Comparison of ENCODE assay signal across 16 mouse cellular contexts in the genomic region with DNA sequence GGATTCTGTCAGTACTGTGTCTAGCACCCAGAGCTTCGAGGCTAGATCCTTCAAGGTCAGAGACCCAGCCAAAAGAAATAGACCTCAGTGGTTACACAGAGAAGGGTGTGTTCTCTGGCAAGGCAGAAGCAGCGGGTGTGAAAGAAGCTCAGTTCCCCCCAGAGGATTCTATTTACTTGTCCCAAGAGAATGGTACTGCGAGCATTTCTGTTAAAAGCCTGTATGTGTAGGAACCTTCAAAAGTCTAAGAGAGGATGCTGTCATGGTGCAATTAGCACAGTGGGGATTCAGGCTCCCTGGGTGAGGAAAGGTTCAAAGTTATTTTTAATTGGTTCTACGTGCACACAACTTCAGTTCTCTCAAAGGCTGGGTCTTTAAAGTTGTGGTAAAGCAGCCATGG. TPM values are rescaled to one million over a fixed set of nuclear protein-coding genes. Genes with fewer than 3 reads are reported as not detected.
DNase-seq lines count a peak whose midpoint lies in the region; ATAC-seq and TF ChIP-seq lines count a peak whose summit lies in the region.
"Had no signal": no experiment of that assay in that cellular context is flagged by ENCODE, and none has a peak within 500 bp of the region (broad histone marks: within the 10 kb centered on the region; RNA-seq: fewer than 3 reads in every experiment).

No protein-coding gene starts in this region.

- no peak overlapping the region for H3K4me2 ChIP-seq in kidney, postnatal 0 days (ENCODE audit: low read length)
- H3K4me2 ChIP-seq in embryonic facial prominence, embryonic 13.5 days: no peak overlapping the region
- H3K4me2 ChIP-seq in hindbrain, postnatal 0 days (ENCODE audit: low read depth, low read length): no peak overlapping the region
- H3K4me2 ChIP-seq in midbrain, embryonic 14.5 days (ENCODE audit: low read length): no peak overlapping the region
- H3K4me2 ChIP-seq: hindbrain, embryonic 12.5 days; liver, embryonic 11.5 days; lung, embryonic 15.5 days; midbrain, embryonic 11.5 days had no signal

- ATAC-seq in kidney, postnatal 0 days (replicated peaks; ENCODE audit: low FRiP score, low read depth): no peak
- no peak for ATAC-seq in embryonic facial prominence, embryonic 13.5 days (ENCODE audit: insufficient number of reproducible peaks, insufficient read depth, low FRiP score, low TSS enrichment, low read depth)
- ATAC-seq in monocyte, adult 5-6 weeks (replicated peaks; ENCODE audit: insufficient number of reproducible peaks, low FRiP score, low TSS enrichment, poor library complexity, severe bottlenecking): 0 out of 2 replicates have a peak, but pooled peaks have one; percentile 40
- no peak for ATAC-seq in hindbrain, postnatal 0 days
- no peak for ATAC-seq in midbrain, embryonic 14.5 days (ENCODE audit: low FRiP score, low TSS enrichment)
- ATAC-seq: intestine, postnatal 0 days had no signal

- no peak overlapping the region for H3K4me3 ChIP-seq in kidney, postnatal 0 days (replicated peaks; ENCODE audit: low read depth, low read length)
- H3K4me3 ChIP-seq in ES-Bruce4 (ENCODE audit: low read depth, low read length): no peak overlapping the region
- no peak overlapping the region for H3K4me3 ChIP-seq in embryonic facial prominence, embryonic 13.5 days
- no peak overlapping the region for H3K4me3 ChIP-seq in hindbrain, postnatal 0 days (ENCODE audit: low read length)
- no peak overlapping the region for H3K4me3 ChIP-seq in midbrain, embryonic 14.5 days (replicated peaks; ENCODE audit: low read depth, low read length)
- H3K4me3 ChIP-seq: hindbrain, embryonic 12.5 days; lung, embryonic 15.5 days had no signal

- peak overlapping the region; percentile 47; the same call in 1 of the 2 replicates for H3K27ac ChIP-seq in kidney, postnatal 0 days
- peak overlapping the region; percentile 72 for H3K27ac ChIP-seq in ES-Bruce4 (ENCODE audit: insufficient read depth, low read length)
- H3K27ac ChIP-seq in embryonic facial prominence, embryonic 13.5 days: peak overlapping the region; percentile 88
- H3K27ac ChIP-seq in hindbrain, postnatal 0 days: no peak overlapping the region
- H3K27ac ChIP-seq in midbrain, embryonic 14.5 days (replicated peaks; ENCODE audit: low read depth, low read length): no peak overlapping the region
- H3K27ac ChIP-seq: hindbrain, embryonic 12.5 days; lung, embryonic 15.5 days had no signal

- H3K4me1 ChIP-seq in kidney, postnatal 0 days (replicated peaks; ENCODE audit: insufficient read depth, low read length): 0 out of 2 replicates have a peak, but pooled peaks cover 3% of the 10 kb centered on the region
- no peaks in the 10 kb centered on the region for H3K4me1 ChIP-seq in ES-Bruce4 (ENCODE audit: control insufficient read depth, insufficient read depth, low read length)
- H3K4me1 ChIP-seq in embryonic facial prominence, embryonic 13.5 days: peaks cover 55% of the 10 kb centered on the region
- no peaks in the 10 kb centered on the region for H3K4me1 ChIP-seq in hindbrain, postnatal 0 days (ENCODE audit: insufficient read depth, low read length)
- no peaks in the 10 kb centered on the region for H3K4me1 ChIP-seq in midbrain, embryonic 14.5 days (ENCODE audit: control insufficient read depth, insufficient read depth, low read length)
- H3K4me1 ChIP-seq: hindbrain, embryonic 12.5 days had no signal

- 53% methylated on average over 4 of the region's 4 CpGs for WGBS in kidney, postnatal 0 days
- 36% methylated on average over 4 of the region's 4 CpGs for WGBS in embryonic facial prominence, embryonic 13.5 days
- 49% methylated on average over 4 of the region's 4 CpGs for WGBS in hindbrain, postnatal 0 days
- 45% methylated on average over 4 of the region's 4 CpGs for WGBS in midbrain, embryonic 14.5 days

- no peaks in the 10 kb centered on the region for H3K36me3 ChIP-seq in kidney, postnatal 0 days (ENCODE audit: insufficient read depth, low read length)
- peaks cover 14% of the 10 kb centered on the region for H3K36me3 ChIP-seq in ES-Bruce4 (ENCODE audit: control insufficient read depth, insufficient read depth, low read length, poor library complexity, severe bottlenecking)
- H3K36me3 ChIP-seq in embryonic facial prominence, embryonic 13.5 days: peaks cover 15% of the 10 kb centered on the region
- no peaks in the 10 kb centered on the region for H3K36me3 ChIP-seq in hindbrain, postnatal 0 days (ENCODE audit: insufficient read depth, low read length)
- H3K36me3 ChIP-seq in midbrain, embryonic 14.5 days (ENCODE audit: control insufficient read depth, insufficient read depth, low read length): no peaks in the 10 kb centered on the region
- H3K36me3 ChIP-seq: hindbrain, embryonic 12.5 days; lung, embryonic 15.5 days had no signal

- H3K9ac ChIP-seq in kidney, postnatal 0 days (ENCODE audit: low read depth, low read length): no peak overlapping the region
- H3K9ac ChIP-seq in ES-Bruce4 (ENCODE audit: low read depth, poor library complexity, severe bottlenecking): no peak overlapping the region
- H3K9ac ChIP-seq in embryonic facial prominence, embryonic 13.5 days: no peak overlapping the region
- no peak overlapping the region for H3K9ac ChIP-seq in hindbrain, postnatal 0 days (replicated peaks; ENCODE audit: low read length)
- no peak overlapping the region for H3K9ac ChIP-seq in midbrain, embryonic 14.5 days (replicated peaks; ENCODE audit: low read length)
- H3K9ac ChIP-seq: hindbrain, embryonic 12.5 days; lung, embryonic 15.5 days had no signal

- no peak for TF ChIP-seq POLR2A in ES-Bruce4 (IDR thresholded peaks at IDR 0.05; ENCODE audit: insufficient read depth, low read length)

- no peaks in the 10 kb centered on the region for H3K27me3 ChIP-seq in kidney, postnatal 0 days (ENCODE audit: insufficient read depth, low read length)
- H3K27me3 ChIP-seq in ES-Bruce4 (ENCODE audit: control insufficient read depth, insufficient read depth, low read length, poor library complexity, severe bottlenecking): no peaks in the 10 kb centered on the region
- no peaks in the 10 kb centered on the region for H3K27me3 ChIP-seq in embryonic facial prominence, embryonic 13.5 days
- no peaks in the 10 kb centered on the region for H3K27me3 ChIP-seq in hindbrain, postnatal 0 days (ENCODE audit: insufficient read depth, low read length)
- H3K27me3 ChIP-seq in midbrain, embryonic 14.5 days (ENCODE audit: control insufficient read depth, insufficient read depth, low read length): no peaks in the 10 kb centered on the region
- H3K27me3 ChIP-seq: hindbrain, embryonic 12.5 days; lung, embryonic 15.5 days had no signal

- no peak for TF ChIP-seq CTCF in kidney, postnatal 0 days (IDR thresholded peaks at IDR 0.05; ENCODE audit: low read depth)
- TF ChIP-seq CTCF in ES-Bruce4 (IDR thresholded peaks at IDR 0.05; ENCODE audit: low read depth, low read length): no peak
- no peak for TF ChIP-seq CTCF in hindbrain, postnatal 0 days (IDR thresholded peaks at IDR 0.05; ENCODE audit: low read depth)

- DNase-seq in kidney, postnatal 0 days (ENCODE audit: low spot score): no peak
- DNase-seq in kidney, postnatal 4 days: no peak
- DNase-seq in thymus, postnatal 36 days: no peak
- DNase-seq in hindbrain, postnatal 0 days (ENCODE audit: low spot score): no peak
- no peak for DNase-seq in midbrain, embryonic 14.5 days
- DNase-seq: adrenal gland, postnatal 14 days; cerebellum, postnatal 25 days; gastrocnemius, postnatal 36 days had no signal

- H3K9me3 ChIP-seq in kidney, postnatal 0 days (replicated peaks; ENCODE audit: low read length): no peaks in the 10 kb centered on the region
- no peaks in the 10 kb centered on the region for H3K9me3 ChIP-seq in ES-Bruce4 (replicated peaks; ENCODE audit: control insufficient read depth, insufficient read depth, low read length, poor library complexity, severe bottlenecking)
- no peaks in the 10 kb centered on the region for H3K9me3 ChIP-seq in embryonic facial prominence, embryonic 13.5 days
- no peaks in the 10 kb centered on the region for H3K9me3 ChIP-seq in hindbrain, postnatal 0 days (ENCODE audit: low read length)
- H3K9me3 ChIP-seq in midbrain, embryonic 14.5 days (ENCODE audit: control insufficient read depth, low read length): no peaks in the 10 kb centered on the region
- H3K9me3 ChIP-seq: hindbrain, embryonic 12.5 days; lung, embryonic 15.5 days had no signal

- TF ChIP-seq EP300 in ES-Bruce4 (IDR thresholded peaks at IDR 0.05; ENCODE audit: insufficient read depth, low read depth, low read length): no peak

RNA-seq across cellular contexts. Expression of gene Dse, which starts 22.0 kb away (rescaled TPM):
- 17.4 and 19.1 TPM in 2 replicates for polyA plus RNA-seq in kidney, postnatal 0 days (2015; fragmentation: Nextera tagmentation; extraction: Ambion mirVana)
- 51.4 and 59.1 TPM in 2 replicates for polyA plus RNA-seq in ES-Bruce4 (2011; ENCODE audit: insufficient read depth, insufficient read length, low read depth, missing spikeins)
- polyA plus RNA-seq in embryonic facial prominence, embryonic 13.5 days (2015; fragmentation: Nextera tagmentation; extraction: Ambion mirVana): 37.9 and 38.7 TPM in 2 replicates
- 52.8 to 55.4 TPM (median 53.9 TPM) in 3 replicates for total RNA-seq in monocyte, adult 5-6 weeks (2017)
- 21.0 and 24.0 TPM in 2 replicates for total RNA-seq in hindbrain, postnatal 0 days (2014; rRNA removed)
- 5.4 and 5.6 TPM in 2 replicates for polyA plus RNA-seq in hindbrain, postnatal 0 days (2015; fragmentation: Nextera tagmentation; extraction: Ambion mirVana)
- 3.0 and 9.4 TPM in 2 replicates for polyA plus RNA-seq in midbrain, embryonic 14.5 days (2014; fragmentation: Nextera tagmentation; extraction: Ambion mirVana)

RNA-seq across cellular contexts. Expression of gene Calhm6, which starts 57.8 kb away (rescaled TPM):
- polyA plus RNA-seq in kidney, postnatal 0 days (2015; fragmentation: Nextera tagmentation; extraction: Ambion mirVana): 0.94 and 1.3 TPM in 2 replicates
- 0.61 TPM in 1 of 2 replicates, not detected in the other for polyA plus RNA-seq in ES-Bruce4 (2011; ENCODE audit: insufficient read depth, insufficient read length, low read depth, missing spikeins)
- polyA plus RNA-seq in embryonic facial prominence, embryonic 13.5 days (2015; fragmentation: Nextera tagmentation; extraction: Ambion mirVana): 1.5 TPM in 2 replicates
- total RNA-seq in monocyte, adult 5-6 weeks (2017): 23.3 to 41.0 TPM (median 24.7 TPM) in 3 replicates
- 0.16 and 2.6 TPM in 2 replicates for total RNA-seq in hindbrain, postnatal 0 days (2014; rRNA removed)
- polyA plus RNA-seq in hindbrain, postnatal 0 days (2015; fragmentation: Nextera tagmentation; extraction: Ambion mirVana): 1.1 and 1.5 TPM in 2 replicates
- polyA plus RNA-seq in midbrain, embryonic 14.5 days (2014; fragmentation: Nextera tagmentation; extraction: Ambion mirVana): 0.27 and 1.0 TPM in 2 replicates
- total RNA-seq: gastrocnemius, postnatal 36 days had no signal

Comparison
In these comparisons a context has a peak if more than half of its experiments do, and no peak if none do; other contexts are left out.
1. H3K27ac ChIP-seq: peak in kidney, postnatal 0 days (single experiment), ES-Bruce4 (single experiment) and embryonic facial prominence, embryonic 13.5 days (single experiment); none in hindbrain, postnatal 0 days (single experiment) and midbrain, embryonic 14.5 days (single experiment).